Mouse (Mus musculus): Measurements from ENCODE around the gene Hist1h1e. TPM values are rescaled to one million over a fixed set of nuclear protein-coding genes. Genes with fewer than 3 reads are reported as not detected.
A peak's percentile ranks its signal among the peaks of the same experiment; 100 is the strongest.
"Not testable (repeated sequence)": the region's sequence is repeated elsewhere in the genome, so short reads cannot be mapped to it uniquely, and the experiment has no call there.

Gene Hist1h1e
- total RNA-seq, 4 experiments from 2014 or later, result 36.1 to 50.5 (median 42.7) TPM

DNA sequence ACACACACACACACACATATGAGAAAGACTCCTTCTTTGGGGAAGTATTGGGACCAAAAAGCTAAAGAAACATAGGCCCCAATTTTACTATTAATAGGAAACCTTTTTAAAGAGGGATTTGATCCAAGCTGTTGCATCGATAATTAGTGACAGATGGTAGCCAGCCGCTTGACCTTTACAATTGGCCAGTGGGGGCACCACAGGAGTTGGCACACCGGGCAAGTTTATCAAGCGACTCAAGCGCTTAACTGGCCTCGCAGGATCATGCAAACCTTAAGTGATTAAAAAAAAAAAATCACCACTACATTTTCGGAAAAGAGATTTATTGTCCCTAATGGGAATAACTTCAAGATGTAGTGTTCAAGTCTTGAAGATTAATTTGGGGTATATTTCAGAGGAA, 29.7 kb downstream of the Hist1h1e start:
- DNase-seq (ENCODE audit: low spot score in 2 of 2), result no peak

DNA sequence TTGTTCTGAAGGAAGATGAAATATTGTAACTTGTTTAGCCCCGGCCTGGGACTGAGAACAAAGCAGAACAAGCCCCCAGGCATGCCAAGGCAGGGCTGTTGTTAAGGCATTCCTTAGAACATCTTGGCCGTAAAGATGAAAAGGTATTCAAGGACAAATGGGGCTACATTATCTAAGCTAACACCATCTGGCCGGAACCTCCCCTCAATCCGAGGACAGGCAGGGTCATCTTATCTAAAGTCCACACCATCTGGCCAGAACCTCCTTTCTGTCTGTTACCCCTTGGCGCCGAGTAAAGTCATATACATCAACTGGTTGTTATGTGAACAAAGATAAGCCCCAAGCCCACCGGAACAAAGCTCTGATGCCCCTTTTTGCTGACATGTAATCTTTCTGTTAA, 30.5 kb downstream of the Hist1h1e start:
- not testable (repeated sequence) for DNase-seq (ENCODE audit: low spot score in 2 of 2)

DNA sequence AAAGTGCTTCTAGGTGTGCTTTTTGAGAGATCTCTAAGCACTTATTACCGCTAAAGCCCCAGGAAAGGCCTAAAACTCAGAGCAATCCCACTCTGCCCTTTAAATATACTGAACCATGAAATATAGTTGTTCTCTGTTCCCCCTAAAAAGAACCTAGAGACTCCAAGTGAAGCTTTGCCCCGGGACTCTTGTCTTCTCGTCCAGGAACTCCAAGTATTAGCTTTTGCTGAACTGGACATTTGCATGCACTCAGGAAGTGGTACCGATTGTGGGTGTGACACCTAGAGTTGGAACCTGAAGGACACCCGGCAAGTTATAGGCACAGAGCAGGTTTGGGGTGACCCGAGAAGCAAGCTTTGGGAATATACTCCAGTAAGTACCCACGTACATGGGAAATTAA, 31.2 kb downstream of the Hist1h1e start:
- DNase-seq (ENCODE audit: low spot score in 2 of 2), result no peak

DNA sequence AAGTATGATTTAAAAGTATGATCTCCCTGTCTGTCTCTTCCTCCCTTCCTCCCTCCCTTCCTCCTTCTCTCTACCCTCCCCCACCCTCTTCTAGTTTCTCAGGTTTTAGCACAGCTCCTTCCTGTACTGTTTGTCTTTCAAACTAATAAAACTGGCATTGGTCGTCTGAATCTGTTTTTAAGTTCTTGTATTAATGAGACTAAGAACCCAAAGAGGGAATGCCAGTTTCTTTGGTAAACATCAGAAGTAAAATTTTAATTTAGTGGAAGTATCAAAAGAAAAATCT, 35.5 kb downstream of the Hist1h1e start:
- DNase-seq (ENCODE audit: low spot score in 2 of 2), result no peak

DNA sequence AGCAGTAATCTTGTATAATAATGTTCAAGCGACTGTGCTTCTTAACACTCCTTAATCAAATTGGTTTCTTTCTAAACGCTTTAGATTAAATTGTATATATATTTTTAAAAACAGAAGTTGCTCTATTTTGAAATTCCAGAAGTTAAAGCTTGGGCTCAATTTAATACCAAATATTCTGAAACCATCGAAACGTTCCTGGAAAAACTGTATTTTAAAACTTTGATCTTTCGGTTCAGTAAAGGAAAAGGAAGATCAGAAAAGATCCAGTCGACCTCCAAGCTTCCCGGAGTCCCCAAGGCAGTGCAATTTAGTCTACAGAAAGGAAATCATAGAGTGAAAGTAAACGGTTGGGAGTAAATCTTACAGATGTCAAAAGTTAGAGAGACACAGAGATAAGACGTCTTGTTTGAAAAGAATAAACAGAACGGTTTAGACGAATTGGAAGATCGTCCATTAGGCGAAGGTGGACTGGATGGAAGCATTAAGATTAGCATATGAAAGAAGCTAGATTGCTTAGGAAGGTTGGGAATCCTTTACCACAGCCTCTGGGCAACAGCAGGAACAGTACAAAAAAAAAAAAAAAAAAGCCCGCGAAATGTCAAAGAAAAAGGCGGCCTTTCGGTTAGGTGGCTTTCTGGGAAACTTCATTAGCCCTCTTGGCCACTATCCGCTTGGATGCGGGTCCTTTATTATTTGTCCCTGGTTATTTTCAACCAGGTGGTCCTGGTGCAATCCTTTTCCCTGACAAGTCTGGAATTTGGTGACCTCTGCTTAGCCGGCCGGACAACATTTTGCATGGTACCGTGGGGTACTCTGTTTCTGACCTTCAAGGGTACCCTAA, 36.0 kb downstream of the Hist1h1e start:
- DNase-seq (ENCODE audit: low spot score in 2 of 2), result no peak

DNA sequence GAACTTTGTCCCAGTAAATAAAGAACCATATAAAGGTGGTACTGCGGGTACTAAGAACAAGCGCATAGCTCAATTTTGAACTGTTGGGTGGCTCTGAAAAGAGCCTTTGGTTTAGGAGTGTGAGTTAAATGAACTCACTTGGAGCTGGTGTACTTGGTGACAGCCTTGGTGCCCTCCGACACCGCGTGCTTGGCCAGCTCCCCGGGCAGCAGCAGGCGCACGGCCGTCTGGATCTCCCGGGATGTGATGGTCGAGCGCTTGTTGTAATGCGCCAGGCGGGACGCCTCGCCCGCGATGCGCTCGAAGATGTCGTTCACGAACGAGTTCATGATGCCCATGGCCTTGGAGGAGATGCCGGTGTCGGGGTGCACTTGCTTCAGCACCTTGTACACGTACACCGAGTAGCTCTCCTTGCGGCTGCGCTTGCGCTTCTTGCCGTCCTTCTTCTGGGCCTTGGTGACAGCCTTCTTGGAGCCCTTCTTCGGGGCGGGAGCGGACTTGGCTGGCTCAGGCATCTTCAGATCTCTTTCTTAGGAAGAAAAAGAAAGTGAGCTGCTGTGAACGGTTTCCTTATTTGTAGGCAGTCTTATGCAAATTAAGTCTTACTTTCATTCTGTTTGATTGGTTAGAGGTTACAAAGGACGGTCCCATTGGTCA, 36.8 kb downstream of the Hist1h1e start:
- DNase-seq (ENCODE audit: low spot score in 2 of 2), result peak; percentile 68 to 80

DNA sequence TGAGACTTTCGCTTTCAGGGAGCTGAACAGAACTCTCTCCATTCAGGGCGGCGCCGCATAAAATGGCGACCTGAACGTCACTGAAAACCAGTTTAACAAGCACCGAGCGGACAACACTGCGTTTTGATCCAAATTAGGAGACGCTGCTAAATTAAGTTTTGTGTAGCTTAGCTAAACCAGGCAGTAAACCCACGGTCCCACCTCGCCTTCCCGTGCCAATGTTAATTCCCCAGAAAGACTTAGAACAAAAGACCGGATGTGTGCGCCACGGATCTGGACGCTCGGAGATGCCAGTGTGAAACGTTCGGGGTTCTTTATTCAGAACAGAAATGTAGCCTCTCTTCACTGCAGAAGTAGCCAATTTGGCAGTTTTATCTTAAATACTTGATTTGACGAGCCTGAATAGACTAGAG, 37.3 kb downstream of the Hist1h1e start:
- DNase-seq (ENCODE audit: low spot score in 2 of 2), result peak; percentile 63 to 66

DNA sequence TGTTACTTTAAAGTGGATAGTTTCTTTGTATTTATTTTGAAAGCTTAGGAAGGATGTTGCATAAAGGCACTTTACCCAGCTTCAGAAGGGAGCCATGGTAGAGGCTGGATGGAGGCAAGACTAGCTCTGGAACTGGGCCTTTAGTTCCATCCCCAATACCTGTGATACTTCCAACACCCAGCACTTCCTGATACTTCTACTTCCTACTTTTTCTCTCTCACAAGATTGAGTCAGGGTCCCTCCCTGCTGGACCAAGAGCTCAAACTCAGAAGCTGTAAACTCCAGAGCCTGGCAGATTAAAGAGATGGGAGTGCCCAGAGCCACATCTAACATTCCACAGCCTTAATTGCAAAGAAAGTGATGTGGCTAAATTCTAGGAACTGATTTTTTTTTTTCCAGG, 38.0 kb downstream of the Hist1h1e start:
- DNase-seq (ENCODE audit: low spot score in 2 of 2), result no peak

DNA sequence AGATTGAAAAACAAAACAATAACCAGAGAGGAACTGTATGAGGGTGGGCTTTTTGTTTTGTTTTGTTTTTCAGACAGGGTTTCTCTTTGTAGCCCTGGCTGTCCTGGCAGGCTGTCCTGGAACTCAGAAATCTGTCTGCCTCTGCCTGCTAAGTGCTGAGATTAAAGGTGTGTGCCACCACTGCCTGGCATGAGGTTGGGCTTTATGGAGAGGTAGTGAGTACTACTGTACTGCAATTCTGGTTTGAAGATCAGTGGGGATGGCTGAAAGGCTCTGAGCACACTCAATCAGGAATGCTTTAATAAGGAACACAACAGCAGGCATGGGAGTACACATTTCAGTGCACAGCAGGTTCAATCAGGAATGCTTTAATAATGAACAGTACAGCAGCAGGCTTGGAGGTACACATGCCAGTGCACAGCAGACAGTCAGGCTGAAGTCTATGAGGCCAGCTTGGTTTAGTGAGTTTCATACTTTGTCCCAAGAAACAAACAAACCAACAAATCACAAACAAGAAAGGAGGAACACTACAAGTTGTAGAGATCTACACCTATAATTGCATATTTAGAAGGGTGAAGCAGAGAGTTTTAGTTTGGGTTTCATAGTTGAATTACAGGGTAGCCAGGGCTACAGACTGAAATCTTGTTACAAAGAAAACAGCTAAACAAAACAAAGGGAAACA, 38.8 kb downstream of the Hist1h1e start:
- DNase-seq (ENCODE audit: low spot score in 2 of 2), result no peak

DNA sequence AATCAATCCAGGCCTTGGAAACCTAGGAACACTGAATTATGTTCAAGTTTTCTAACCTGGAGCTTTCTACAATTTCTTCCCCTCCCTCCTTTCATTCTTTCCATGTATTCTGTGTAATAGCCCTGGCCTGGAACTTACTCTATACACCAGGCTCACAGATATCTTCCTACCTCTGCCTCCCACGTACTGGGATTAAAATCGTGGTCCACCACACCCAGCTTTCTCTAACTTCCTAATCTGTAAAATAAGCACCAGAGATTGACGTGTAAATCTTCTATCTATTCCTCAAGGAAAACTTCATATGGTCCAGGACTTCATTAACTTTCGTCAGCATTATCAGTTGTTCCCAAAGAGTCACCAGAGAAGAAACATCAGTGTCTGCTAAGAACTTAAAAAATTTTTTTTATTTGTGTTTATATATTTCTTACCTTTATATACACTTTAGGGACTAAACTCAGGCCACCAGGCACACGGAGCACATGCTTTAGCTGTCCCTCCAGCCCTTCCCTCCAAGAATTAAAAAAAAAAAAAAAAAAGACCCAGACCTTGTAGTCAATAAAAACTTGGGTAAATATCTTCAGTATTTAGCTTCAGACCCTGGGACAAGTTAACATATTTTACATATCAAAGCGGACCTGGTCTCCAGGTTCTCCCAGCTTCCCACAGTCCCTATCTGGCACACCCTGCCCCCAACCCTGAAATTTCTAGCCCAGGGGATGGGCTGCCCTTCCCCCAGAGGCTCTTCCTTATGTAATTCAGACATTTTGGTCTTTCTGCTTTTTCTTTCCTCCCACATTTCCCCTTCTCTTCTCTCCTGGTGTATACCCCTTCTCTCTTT, 39.9 kb downstream of the Hist1h1e start:
- DNase-seq (ENCODE audit: low spot score in 2 of 2), result no peak

DNA sequence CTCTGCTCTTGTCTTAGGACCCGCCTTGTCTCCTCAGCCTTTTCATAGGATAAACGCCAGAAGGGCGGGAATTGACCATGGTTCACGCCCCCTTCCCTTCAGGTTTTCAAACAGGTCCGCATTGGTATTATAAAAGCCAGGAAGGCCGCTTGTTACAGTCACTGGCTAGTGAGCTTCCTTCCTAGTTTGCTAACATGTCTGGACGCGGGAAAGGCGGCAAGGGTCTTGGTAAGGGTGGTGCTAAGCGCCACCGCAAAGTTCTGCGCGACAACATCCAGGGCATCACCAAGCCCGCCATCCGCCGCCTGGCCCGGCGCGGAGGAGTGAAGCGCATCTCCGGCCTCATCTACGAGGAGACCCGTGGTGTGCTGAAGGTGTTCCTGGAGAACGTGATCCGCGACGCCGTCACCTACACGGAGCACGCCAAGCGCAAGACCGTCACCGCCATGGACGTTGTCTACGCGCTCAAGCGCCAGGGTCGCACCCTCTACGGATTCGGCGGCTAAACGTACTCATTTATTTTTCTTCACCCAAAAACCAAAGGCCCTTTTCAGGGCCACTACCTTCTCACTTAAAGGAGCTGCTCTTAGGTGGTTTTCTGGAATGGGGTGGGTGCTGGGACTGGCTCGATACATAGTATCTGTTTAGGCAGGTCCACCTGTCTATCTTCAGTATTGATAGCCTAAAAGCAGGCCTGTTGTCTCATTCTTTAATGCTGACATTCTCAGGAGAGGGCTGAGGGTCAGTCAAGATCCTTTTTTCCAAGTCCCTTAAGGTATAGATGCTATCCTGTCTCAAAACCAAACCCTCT, 40.7 kb downstream of the Hist1h1e start, which contains the start of gene Hist1h4d:
Gene Hist1h4d (plus strand): TSS at position 191 of the 811 bp plus-strand sequence.
- DNase-seq (ENCODE audit: low spot score in 2 of 2), result peak; percentile 98

DNA sequence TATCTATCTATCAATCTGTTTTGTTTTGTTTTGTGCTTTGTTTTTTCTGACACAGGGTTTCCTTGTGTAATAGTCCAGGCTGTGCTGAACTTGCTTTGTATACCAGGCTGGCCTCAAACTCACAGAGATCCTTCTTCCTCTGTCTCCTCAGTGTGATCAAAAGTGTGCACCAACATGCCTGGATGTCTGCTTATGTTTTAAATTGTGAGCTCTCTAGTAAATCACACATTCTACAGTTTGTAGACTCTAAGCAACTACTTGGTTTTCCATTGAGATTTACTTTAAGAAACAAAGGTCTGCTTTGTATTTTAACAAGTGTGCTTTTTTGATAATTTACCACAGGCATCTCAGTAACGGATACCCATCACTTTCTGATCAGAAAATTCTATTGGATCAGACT, 44.5 kb downstream of the Hist1h1e start:
- DNase-seq (ENCODE audit: low spot score in 2 of 2), result no peak

DNA sequence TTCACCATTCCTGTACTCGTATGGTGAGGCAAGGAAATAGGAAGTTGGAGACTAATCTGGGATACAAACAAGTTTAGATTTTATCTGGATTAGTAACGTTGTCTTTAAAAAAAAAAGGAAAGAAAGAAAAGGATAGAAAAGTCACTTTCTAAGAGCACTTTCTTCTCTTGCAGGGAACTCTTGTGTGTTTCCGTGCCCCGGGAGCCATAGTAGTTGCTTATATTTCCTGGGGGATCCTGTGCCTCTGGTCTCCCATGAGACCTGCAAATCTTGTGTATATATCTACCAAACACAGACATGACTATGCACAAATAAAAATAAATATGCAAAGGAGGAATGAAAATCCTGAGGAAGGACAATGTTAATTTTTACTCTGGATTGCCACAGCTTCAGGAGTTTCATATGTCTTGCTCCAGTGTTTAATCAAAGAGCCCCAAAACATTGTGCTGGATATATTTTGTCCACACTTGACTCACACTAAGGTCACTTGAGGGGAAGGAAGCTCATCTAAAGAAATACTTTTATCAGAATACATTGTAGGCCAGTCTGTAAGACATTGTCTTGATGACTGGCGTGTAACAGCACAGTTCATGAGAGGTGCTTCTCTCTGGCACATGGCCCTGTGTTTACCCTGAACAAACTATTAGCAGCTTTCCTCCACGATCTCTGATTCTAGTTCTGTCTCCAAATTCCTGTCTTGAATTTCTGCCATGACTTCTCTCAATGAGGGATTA, 45.3 kb downstream of the Hist1h1e start:
- DNase-seq (ENCODE audit: low spot score in 2 of 2), result no peak

DNA sequence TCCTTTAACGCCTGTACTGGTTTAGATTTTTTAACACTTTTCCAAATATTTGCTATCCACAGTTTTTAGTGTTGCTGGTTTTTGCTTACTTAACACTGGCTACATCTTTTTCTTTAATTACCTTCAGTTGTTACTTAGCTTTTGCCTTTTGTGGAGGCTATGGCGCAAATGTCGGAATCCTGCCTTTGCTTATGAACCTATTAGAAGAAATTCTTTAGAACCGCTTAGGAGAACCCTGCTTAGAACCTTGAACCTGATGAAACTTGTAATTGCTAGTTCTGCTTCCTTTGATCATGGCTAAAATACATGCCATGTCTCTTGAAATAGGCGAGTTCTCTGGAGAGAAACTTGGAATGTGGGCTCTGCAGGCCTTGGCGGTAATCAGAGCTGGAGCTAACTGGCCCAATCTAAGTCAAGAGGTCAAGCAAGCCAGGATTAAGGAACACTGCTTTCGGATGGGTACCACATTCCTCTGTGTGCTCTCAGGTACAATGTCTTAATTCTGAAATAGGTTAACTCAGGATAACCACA, 45.9 kb downstream of the Hist1h1e start:
- no peak for DNase-seq (ENCODE audit: low spot score in 2 of 2)

DNA sequence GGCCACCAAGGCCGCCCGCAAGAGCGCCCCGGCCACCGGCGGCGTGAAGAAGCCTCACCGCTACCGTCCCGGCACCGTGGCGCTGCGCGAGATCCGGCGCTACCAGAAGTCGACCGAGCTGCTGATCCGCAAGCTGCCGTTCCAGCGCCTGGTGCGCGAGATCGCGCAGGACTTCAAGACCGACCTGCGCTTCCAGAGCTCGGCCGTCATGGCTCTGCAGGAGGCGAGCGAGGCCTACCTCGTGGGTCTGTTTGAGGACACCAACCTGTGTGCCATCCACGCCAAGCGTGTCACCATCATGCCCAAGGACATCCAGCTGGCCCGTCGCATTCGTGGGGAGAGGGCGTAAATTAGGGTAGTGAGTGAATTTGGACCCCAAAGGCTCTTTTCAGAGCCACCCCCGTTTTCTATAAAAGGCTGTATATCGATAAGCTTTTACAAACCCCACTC, 46.5 kb downstream of the Hist1h1e start:
- DNase-seq (ENCODE audit: low spot score in 2 of 2), result not testable (repeated sequence)

DNA sequence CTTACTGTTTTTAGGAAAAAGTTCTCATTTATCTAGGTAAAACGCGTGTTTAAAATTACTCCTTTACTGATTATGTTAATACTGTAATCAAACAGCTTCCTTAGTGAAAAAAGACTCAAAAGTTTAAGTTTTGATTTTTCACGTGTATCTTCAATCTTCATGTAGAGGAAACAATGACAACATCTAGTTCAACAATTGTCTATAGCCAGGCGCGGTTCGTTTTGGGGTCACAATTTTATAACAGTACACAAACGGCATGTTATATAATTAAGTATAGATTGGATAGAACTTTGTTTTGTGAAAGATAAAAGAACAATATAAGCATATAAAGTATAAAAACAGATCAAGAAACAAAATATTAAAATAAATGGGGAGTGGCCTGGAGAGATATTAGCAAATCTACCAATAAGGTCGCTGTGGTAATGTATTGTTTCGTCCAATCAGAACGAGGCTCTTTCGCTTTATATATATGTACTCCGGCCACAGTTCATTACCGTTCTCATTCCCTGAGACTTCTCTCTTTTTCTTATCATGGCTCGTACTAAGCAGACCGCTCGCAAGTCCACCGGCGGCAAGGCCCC, 47.0 kb downstream of the Hist1h1e start, which contains the start of gene Hist1h3d:
Gene Hist1h3d (plus strand): TSS at position 493 of the 581 bp plus-strand sequence.
- peak; percentile 70 to 71 for DNase-seq (ENCODE audit: low spot score in 2 of 2)

DNA sequence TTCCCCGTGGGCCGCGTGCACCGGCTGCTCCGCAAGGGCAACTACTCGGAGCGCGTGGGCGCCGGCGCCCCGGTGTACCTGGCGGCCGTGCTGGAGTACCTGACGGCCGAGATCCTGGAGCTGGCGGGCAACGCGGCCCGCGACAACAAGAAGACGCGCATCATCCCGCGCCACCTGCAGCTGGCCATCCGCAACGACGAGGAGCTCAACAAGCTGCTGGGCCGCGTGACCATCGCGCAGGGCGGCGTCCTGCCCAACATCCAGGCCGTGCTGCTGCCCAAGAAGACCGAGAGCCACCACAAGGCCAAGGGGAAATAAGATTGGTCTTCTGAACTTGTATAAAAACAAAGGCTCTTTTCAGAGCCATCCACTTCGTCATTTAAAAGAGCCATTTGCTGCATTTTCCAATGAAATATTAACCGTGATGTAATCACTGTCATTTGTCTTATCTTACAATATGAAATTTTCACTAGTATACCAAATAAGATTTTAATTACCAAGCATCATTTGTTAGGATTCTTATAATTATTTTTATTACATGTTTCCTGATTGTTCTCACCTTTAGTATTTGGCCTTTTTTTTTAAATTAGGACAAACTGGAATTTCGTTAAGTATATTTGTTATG, 47.7 kb downstream of the Hist1h1e start:
- not testable (repeated sequence) for DNase-seq (ENCODE audit: low spot score in 2 of 2)

DNA sequence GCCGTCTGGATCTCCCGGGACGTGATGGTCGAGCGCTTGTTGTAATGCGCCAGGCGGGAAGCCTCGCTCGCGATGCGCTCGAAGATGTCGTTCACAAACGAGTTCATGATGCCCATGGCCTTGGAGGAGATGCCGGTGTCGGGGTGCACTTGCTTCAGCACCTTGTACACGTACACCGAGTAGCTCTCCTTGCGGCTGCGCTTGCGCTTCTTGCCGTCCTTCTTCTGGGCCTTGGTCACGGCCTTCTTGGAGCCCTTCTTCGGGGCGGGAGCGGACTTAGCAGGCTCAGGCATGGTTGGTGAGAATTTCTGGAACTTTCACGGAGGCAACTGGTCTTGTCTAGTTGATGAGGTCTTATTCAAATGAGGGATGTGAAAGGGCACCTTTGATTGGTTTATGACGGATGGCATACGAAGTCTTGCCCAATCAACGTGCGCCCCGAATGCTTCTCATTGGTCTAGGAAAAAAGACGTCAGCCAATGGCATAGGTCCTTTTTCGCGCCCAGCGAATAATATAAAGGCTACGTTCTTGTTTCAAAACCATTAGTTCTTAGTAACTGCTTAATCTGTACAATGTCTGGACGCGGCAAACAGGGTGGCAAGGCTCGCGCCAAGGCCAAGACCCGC, 48.3 kb downstream of the Hist1h1e start, which contains the start of the genes Hist1h2bf and Hist1h2ad:
Gene Hist1h2bf (minus strand): TSS at position 299 of the 627 bp plus-strand sequence.
Gene Hist1h2ad (plus strand): TSS at position 484 of the 627 bp plus-strand sequence.
- peak; percentile 93 to 97 for DNase-seq (ENCODE audit: low spot score in 2 of 2)
